Mouse (Mus musculus): ENCODE data around the gene Cptp. TPM values are rescaled to one million over a fixed set of nuclear protein-coding genes. Genes with fewer than 3 reads are reported as not detected.

Gene Cptp
- polyA plus RNA-seq, 1 experiment from 2014 or later = 28.0 TPM

DNA sequence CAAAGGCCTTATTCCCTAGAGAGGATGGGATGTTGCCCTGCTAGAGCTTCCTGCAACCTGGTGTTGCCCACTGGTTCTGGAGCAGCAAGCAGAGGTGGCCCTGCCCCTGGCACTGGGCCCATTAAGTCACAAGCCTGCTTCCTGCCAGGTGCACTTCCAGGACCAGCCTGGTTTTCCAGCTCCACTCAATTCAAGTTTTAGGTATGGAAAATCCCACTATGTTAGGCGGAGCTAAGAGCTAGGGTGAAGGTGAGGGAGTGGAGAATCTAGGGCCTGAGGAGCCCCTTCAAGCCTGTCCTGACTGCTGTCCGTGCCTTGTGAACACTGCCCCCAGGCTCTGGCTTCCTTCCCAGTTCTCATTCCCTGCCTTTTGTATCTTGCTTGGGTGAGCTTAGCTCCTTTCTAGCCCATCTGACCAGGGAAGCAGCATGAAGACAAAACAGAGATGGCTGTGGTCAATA lies 17.3 kb downstream of the Cptp start:
- WGBS = 66% methylated on average over 2 of the region's 2 CpGs
- Histone ChIP-seq H3K27ac (replicated peaks) (no peak overlapping the region), H3K4me2 (no peak overlapping the region), H3K36me3 (peaks cover 39% of the 10 kb centered on the region), H3K4me1 (peaks cover 45% of the 10 kb centered on the region), H3K27me3 (replicated peaks) (no peaks in the 10 kb centered on the region), H3K9ac (replicated peaks) (no peak overlapping the region), H3K4me3 (replicated peaks) (no peak overlapping the region), H3K9me3 (replicated peaks) (no peaks in the 10 kb centered on the region)
- ATAC-seq (ENCODE audit: low FRiP score) = no peak

DNA sequence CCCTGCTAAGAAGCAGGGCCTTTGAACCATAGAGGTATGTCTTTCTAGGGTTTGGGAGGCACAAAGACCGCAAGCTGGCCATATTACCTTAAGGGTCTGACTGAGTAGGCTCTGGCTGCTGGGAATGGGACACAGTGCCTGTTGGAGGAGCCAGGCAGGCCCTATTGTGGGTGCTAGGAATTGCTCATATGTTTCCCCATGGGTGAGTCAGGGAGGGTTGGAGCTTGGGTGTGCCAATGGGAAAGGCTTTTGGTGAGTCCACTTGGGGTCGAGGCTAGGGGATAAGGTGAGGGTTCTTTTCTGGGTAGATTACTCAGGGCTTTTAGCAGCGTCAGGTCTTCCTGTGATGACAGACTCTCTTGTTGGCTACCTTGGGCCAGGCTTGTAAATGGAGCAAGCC lies 17.9 kb downstream of the Cptp start:
- Histone ChIP-seq H3K4me3 (replicated peaks) (no peak overlapping the region), H3K27me3 (replicated peaks) (no peaks in the 10 kb centered on the region), H3K4me2 (no peak overlapping the region), H3K36me3 (peaks cover 33% of the 10 kb centered on the region), H3K9me3 (replicated peaks) (no peaks in the 10 kb centered on the region), H3K27ac (replicated peaks) (no peak overlapping the region), H3K4me1 (peaks cover 50% of the 10 kb centered on the region), H3K9ac (replicated peaks) (no peak overlapping the region)
- no peak for ATAC-seq (ENCODE audit: low FRiP score)
- WGBS = 95% methylated on average over 3 of the region's 3 CpGs

DNA sequence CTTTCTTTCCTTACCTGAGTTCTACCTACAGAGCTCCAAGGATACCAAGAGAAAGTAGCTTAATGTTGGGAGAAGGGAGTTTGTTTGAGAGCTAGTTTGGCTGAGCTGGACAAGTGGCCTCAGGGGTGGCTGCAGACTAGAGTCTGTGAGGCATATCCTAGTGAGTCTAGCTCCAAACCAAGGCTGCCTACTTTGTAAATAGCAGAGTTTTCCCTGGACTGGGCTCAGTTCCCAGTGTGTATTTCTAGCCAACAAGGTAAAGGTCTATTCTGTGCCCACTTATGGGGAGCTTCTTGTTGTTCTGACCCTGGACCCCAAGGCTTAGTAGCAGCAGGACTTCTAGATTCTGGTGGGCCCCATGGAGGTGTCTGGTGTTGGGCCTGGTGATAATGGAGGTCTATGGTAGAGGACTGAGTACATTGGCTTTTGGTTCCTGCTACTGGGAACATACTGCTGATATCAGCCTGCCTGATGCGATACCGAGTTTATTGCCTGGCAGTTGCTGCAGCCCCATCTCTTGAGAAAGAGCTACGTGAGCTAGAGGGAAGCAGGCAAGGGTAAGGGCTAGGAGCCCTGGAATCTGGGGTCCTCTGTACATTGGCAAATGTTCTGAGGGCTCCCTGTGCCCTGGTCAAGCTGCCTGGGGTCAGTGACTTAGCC lies 19.3 kb downstream of the Cptp start:
- Histone ChIP-seq H3K9me3 (replicated peaks) (no peaks in the 10 kb centered on the region), H3K36me3 (peaks cover 18% of the 10 kb centered on the region), H3K9ac (replicated peaks) (no peak overlapping the region), H3K27me3 (replicated peaks) (no peaks in the 10 kb centered on the region), H3K27ac (replicated peaks) (no peak overlapping the region), H3K4me1 (peaks cover 54% of the 10 kb centered on the region), H3K4me2 (peak overlapping the region; percentile 82; the same call in 1 of the 2 replicates), H3K4me3 (replicated peaks) (no peak overlapping the region)
- no peak for ATAC-seq (ENCODE audit: low FRiP score)
- WGBS = 91% methylated on average over 3 of the region's 3 CpGs

DNA sequence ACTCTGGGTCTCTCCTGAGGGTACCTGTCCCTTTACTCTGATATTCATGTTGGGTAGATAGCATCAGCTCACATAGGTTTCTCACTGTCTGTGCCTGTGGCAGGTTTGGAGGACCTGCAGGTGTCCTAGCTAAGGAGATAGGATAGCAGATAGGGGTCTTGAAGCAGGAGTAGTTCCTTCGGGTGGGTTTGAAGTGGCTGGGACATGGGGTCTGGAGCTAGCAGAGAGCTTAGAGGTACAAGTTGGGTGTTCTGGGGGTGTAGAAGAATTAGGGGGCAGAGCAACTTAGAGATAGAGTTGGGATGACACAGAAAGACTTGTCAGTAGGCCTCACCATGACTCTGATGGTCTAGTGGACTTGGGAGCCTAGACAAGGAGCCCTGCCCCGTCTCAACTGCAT lies 19.8 kb downstream of the Cptp start:
- no peak overlapping the region for H3K9ac ChIP-seq (replicated peaks)
- H3K27ac ChIP-seq (replicated peaks) = no peak overlapping the region
- H3K4me2 ChIP-seq = peak overlapping the region; percentile 82; the same call in 1 of the 2 replicates
- H3K9me3 ChIP-seq (replicated peaks) = no peaks in the 10 kb centered on the region
- no peak for ATAC-seq (ENCODE audit: low FRiP score)
- H3K36me3 ChIP-seq = peaks cover 13% of the 10 kb centered on the region
- H3K27me3 ChIP-seq (replicated peaks) = no peaks in the 10 kb centered on the region
- H3K4me3 ChIP-seq (replicated peaks) = no peak overlapping the region; the same call in 1 of the 2 replicates
- peaks cover 54% of the 10 kb centered on the region for H3K4me1 ChIP-seq
- 98% methylated on average over 2 of the region's 2 CpGs for WGBS

DNA sequence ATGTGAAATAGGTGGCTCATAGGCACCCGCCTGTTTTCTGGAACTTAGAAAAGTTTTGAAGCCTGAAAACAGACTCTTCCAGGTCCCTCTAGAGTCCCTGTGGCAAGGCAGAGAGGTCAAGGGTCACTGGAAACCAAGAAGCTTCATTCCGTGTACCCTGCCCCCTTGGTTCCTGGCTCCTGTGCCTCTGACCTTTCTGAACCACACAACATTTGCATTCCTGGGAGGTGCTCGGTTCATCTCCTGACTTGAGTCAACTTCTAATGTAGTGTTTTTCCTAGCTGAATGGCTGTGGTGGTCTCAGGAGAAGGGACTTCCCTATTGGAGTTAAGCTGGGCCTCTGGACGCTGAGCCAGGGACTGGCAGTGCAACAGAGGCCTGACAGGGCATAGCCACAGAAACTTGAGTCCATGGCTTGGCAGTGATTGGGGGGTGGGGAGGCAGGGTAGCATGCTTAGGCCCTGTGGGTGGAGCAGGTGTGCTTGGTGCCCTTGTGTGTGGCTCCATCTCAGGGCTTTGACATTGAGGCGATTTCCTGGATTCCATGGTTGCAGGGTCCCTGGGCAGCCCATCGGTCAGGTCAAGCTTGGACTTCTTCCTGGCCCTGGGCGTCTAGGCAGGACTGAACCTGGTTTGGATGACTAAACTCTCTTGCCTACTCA lies 20.7 kb downstream of the Cptp start:
- peaks cover 54% of the 10 kb centered on the region for H3K4me1 ChIP-seq
- peak overlapping the region; percentile 98 for H3K9ac ChIP-seq (replicated peaks)
- H3K9me3 ChIP-seq (replicated peaks) = no peaks in the 10 kb centered on the region
- peaks cover 5% of the 10 kb centered on the region for H3K36me3 ChIP-seq
- ATAC-seq (ENCODE audit: low FRiP score) = no peak
- peak overlapping the region; percentile 82 for H3K4me2 ChIP-seq
- H3K27ac ChIP-seq (replicated peaks) = no peak overlapping the region
- peak overlapping the region; percentile 90 for H3K4me3 ChIP-seq (replicated peaks)
- no peaks in the 10 kb centered on the region for H3K27me3 ChIP-seq (replicated peaks)
- 66% methylated on average over 7 of the region's 7 CpGs for WGBS

DNA sequence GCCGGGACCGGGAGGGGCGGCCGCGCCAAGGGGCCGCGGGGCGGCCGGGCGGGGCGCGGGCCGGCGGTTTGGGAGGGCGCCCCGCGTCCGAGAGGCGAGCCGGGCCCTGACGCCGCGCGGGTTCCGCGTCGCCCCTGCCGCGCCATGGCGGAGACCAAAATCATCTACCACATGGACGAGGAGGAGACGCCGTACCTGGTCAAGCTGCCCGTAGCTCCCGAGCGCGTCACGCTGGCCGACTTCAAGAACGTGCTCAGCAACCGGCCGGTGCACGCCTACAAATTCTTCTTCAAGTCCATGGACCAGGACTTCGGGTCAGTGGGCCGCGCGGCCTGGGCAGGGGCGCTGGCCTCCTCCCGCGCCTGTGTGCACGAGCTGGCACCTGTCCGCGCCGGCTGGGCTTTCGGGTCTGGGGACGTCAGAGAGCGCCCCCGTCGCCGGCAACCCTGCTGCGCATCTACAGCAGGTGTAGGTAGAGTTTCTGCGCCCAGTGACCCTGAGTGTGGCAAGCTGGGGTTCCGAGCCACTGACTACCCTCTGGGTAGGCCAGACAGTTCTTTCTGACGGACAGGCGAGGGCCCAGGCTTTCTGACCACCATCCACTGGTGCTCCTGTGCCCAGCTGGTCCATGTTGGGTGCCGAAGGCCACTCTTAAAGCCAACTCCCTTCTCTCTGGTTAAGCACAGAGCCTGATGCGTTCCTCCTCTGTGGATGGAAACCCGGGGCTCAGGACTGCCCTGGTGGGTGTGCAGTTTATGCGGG lies 21.5 kb downstream of the Cptp start:
- Histone ChIP-seq H3K9ac (replicated peaks) (peak overlapping the region; percentile 98), H3K4me3 (replicated peaks) (peak overlapping the region; percentile 90), H3K36me3 (no peaks in the 10 kb centered on the region), H3K4me1 (peaks cover 54% of the 10 kb centered on the region), H3K9me3 (replicated peaks) (no peaks in the 10 kb centered on the region), H3K27ac (replicated peaks) (peak overlapping the region; percentile 88), H3K4me2 (peak overlapping the region; percentile 82), H3K27me3 (replicated peaks) (no peaks in the 10 kb centered on the region)
- peak; percentile 42 for ATAC-seq (ENCODE audit: low FRiP score)
- WGBS = 1% methylated on average over 64 of the region's 69 CpGs

DNA sequence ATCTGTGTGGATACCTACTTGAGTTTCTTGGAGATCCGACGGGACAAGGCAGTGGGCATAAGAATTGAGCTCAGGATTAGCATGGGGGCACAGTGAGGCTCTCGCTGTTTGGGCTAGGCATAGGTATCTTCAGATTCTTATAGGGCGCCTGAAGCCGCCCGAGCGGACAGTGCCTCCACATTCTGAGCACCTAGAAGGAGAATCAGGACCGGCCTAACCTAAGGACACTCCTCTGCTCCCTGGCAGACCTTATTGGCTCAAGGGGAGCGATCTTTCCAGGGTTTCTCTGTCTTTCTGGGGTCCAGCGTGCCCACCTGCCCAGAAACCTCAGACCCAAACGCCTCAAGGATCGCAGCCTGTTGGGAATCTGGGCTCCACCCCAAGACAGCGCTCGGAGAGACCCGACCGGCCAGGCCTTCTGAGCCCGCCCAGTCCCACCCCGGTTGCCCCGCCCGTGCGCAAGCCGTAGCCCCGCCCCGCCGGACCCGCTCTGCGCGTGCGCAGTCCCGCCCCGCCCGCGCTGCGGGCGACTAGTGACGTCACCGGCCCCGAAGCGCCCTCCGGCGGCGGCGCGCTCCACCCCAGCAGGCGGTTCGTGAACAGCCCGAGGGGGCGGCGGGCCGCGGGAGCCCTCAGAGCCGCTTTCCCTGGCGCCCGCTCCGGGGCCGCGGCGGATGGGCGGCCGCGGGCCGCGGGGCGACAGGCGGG lies 22.2 kb downstream of the Cptp start, which contains the start of gene Dvl1:
Gene Dvl1 (plus strand): TSS at position 532 of the 708 bp plus-strand sequence.
- peak within 1 kb of the TSS; percentile 88 for H3K27ac ChIP-seq (replicated peaks)
- peak within 1 kb of the TSS; percentile 98 for H3K9ac ChIP-seq (replicated peaks)
- no peaks in the 10 kb centered on the region for H3K9me3 ChIP-seq (replicated peaks)
- H3K27me3 ChIP-seq (replicated peaks) = no peaks in the 10 kb centered on the region
- H3K4me3 ChIP-seq (replicated peaks) = peak within 1 kb of the TSS; percentile 90
- H3K36me3 ChIP-seq = no peaks in the 10 kb centered on the region
- ATAC-seq (ENCODE audit: low FRiP score) = peak; percentile 89
- peaks cover 52% of the 10 kb centered on the region for H3K4me1 ChIP-seq
- H3K4me2 ChIP-seq = peak within 1 kb of the TSS; percentile 82
- 3% methylated on average over 63 of the region's 65 CpGs for WGBS

DNA sequence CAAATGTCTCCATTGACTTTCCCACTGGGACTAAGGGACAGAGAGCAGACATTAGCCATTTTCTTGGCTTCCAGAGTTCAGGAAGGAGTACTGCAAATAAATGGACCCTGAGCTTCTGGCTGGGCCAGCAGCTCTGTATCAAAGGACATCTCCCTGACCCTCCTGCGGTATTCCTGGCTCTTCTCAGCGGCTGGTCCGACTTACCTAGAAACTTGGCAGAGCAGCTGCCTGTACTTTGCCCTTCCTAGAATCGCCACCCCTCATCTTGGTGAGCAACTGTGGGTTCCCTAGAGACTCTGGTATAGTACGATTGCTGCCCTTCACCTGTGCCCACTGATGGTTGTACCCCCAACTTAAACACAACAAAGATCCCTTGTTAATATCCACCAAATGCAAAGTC lies 26.0 kb downstream of the Cptp start:
- no peaks in the 10 kb centered on the region for H3K9me3 ChIP-seq (replicated peaks)
- H3K27me3 ChIP-seq (replicated peaks) = peaks cover 13% of the 10 kb centered on the region
- no peak for ATAC-seq (ENCODE audit: low FRiP score)
- WGBS = 90% methylated on average over 5 of the region's 5 CpGs
- H3K27ac ChIP-seq (replicated peaks) = no peak overlapping the region
- peaks cover 33% of the 10 kb centered on the region for H3K4me1 ChIP-seq
- H3K9ac ChIP-seq (replicated peaks) = no peak overlapping the region
- no peak overlapping the region for H3K4me3 ChIP-seq (replicated peaks)
- no peaks in the 10 kb centered on the region for H3K36me3 ChIP-seq
- H3K4me2 ChIP-seq = no peak overlapping the region

DNA sequence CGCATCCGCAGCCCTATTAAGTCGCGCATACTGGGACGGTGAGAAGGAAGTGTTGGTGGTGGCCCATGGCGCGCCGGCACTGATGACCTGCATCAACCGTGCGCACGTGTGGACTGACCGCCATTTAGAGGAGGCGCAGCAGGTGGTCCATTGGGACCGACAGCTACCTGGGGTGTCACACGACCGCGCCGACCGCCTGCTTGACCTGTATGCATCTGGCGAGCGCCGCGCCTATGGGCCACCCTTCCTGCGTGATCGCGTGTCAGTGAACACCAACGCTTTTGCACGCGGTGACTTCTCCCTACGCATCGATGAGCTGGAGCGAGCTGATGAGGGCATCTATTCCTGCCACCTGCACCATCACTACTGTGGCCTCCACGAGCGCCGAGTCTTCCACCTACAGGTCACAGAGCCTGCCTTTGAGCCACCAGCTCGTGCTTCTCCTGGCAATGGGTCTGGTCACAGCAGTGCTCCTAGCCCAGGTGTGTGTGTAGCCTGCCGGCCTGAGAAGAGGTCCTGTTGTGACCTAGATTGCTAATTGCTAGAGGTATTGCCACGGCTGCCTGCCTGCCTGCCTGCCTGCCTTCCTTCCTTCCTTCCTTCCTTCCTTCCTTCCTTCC lies 27.5 kb downstream of the Cptp start:
- Histone ChIP-seq H3K36me3 (no peaks in the 10 kb centered on the region), H3K4me1 (peaks cover 26% of the 10 kb centered on the region), H3K9ac (replicated peaks) (no peak overlapping the region), H3K4me2 (peak overlapping the region; percentile 63), H3K27ac (replicated peaks) (no peak overlapping the region), H3K27me3 (replicated peaks) (peaks cover 13% of the 10 kb centered on the region), H3K9me3 (replicated peaks) (no peaks in the 10 kb centered on the region), H3K4me3 (replicated peaks) (peak overlapping the region; percentile 36)
- ATAC-seq (ENCODE audit: low FRiP score) = no peak
- 36% methylated on average over 38 of the region's 38 CpGs for WGBS

DNA sequence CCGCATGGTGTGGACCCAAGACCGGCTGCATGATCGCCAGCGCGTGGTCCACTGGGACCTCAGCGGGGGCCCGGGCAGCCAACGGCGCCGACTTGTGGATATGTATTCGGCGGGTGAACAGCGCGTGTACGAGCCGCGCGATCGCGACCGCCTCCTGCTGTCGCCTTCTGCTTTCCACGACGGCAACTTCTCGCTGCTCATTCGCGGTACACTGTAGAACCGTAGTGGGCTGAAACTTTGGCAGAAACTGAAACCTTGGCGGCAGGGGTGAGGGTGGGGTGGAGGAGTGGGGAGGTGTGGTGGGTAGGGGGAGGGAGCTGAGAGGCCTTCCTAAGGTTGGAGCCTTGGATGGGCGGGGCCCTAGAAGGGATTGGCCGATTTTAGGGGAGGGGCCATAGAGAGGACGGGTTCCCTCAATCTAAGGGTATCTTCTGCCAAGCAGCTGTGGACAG lies 28.2 kb downstream of the Cptp start:
- peak overlapping the region; percentile 63 for H3K4me2 ChIP-seq
- peaks cover 13% of the 10 kb centered on the region for H3K27me3 ChIP-seq (replicated peaks)
- H3K9me3 ChIP-seq (replicated peaks) = no peaks in the 10 kb centered on the region
- no peak overlapping the region for H3K27ac ChIP-seq (replicated peaks)
- ATAC-seq (ENCODE audit: low FRiP score) = peak; percentile 32; the same call in 1 of the 2 replicates
- peak overlapping the region; percentile 33 for H3K9ac ChIP-seq (replicated peaks)
- peak overlapping the region; percentile 36 for H3K4me3 ChIP-seq (replicated peaks)
- peaks cover 22% of the 10 kb centered on the region for H3K4me1 ChIP-seq
- under 1% methylated on average over 32 of the region's 32 CpGs for WGBS
- no peaks in the 10 kb centered on the region for H3K36me3 ChIP-seq

Data from neural tube, embryonic 15.5 days (tissue).